Mouse (Mus musculus): ENCODE measurements around the gene Ikzf3. TPM values are rescaled to one million over a fixed set of nuclear protein-coding genes. Genes with fewer than 3 reads are reported as not detected.

Gene Ikzf3
- total RNA-seq (2014; fragmentation: Nextera tagmentation) (3.1 and 12.1 TPM in 2 replicates), total RNA-seq (2017) (0.46 and 1.9 TPM in 2 replicates)

DNA sequence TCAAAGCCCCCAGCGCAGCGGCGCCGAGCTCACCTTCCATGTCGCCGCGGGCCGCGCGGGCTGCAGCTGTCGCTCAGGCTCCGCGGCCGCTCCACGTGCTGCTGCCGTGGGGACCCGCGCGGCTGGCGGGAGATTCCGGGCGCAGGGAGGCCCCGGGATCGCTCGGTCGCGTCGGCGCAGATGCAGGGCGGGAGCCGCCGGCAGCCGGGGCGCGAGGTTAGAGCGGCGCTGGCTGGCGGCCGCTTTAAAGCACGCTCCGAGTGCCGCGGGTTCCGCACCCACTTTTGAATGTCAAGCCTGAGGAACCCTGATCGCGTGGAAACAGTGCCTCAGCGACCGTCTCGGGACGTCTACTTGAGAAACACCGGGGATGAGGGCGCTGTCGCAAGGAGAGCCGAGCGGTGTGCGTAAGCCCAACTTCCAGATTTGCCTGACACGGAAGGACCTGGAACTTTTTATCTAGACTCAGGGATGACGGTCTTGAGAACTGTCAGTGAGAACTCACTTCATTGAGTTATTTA is at the start of gene Ikzf3:
Ikzf3 (minus strand) TSS at position 321 of the 521 bp plus-strand sequence.
- ATAC-seq (replicated peaks; ENCODE audit: low FRiP score, low TSS enrichment, poor library complexity, severe bottlenecking), result no peak

DNA sequence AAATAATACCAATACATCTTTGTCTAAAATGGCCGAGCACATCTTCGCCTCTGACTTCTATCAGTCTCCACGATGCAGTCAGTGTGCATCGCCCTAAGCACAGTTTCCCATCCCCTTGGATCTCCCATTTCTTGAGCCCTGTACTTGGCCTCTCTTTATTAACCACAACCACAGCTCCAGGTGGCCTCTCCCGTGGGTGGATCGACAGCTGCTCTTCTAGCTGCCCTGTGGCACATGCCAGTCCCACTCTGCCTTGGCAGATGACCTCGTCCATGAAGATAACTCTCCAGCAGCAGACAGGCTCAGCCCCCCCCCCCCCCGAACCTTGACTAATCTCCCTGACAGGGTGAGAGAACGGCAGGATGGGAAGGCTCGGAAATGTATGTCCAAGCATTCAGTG is 49.6 kb upstream of the Ikzf3 start:
- ATAC-seq (replicated peaks; ENCODE audit: low FRiP score, low TSS enrichment, poor library complexity, severe bottlenecking), result no peak

DNA sequence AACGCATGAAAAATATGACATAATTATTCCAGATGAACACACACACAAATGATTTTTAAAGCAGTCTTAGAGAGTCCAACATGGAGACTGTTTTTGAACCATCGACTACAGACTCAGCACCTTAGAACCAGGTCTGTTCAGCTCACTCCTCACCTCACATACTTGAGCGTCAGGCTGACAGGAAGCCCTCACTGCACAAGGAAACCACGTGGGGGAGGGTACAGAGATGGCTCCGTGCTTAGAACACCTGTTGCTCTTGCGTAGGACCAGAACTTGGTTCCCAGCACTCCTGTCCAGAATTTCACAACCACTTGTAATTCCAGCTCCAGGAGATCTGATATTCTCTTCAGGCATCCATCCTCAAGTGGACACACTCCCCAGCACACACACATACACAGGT is 49.2 kb upstream of the Ikzf3 start:
- ATAC-seq (replicated peaks; ENCODE audit: low FRiP score, low TSS enrichment, poor library complexity, severe bottlenecking), result no peak

DNA sequence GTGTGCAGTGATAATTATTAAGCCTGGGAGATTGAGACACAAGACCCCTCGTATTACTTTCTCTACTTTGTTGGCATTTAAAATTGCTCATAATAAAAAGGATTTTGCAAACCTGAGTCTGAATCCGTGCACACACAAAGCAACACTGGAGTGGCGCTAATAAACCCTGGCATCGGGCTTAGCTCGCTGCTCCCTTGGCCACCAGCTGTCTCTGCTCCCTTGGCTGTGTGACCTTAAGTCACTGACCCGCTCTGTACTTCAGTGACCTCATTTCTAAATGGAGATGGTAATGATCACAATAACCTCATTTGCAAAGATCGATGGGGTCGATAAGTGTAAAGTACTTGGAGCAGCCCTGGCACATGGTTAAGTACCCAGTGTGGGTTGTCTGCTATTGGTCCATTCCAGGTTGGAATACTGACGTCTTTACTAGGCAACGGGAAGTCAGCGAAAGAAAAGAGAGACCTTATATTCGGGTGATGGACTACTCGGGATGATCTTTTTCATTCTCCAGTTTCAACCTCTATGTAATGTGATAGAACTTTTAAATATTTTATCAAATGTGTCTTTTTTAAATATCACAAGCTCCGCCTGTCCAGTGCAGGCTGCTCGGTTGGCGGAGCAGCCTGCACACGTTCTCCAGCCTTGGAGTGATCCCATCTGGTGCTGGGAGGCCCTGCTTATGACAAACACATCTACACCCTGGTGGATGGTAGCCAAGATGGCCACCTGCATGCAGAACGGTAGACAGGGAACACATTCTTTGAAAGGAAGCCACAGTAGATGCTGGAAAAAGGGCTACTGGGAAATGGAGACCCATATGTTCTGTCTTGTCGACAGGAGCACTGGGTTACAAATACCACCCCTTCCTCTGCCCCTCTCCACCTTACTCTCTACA is 45.0 kb upstream of the Ikzf3 start:
- ATAC-seq (replicated peaks; ENCODE audit: low FRiP score, low TSS enrichment, poor library complexity, severe bottlenecking), result no peak

DNA sequence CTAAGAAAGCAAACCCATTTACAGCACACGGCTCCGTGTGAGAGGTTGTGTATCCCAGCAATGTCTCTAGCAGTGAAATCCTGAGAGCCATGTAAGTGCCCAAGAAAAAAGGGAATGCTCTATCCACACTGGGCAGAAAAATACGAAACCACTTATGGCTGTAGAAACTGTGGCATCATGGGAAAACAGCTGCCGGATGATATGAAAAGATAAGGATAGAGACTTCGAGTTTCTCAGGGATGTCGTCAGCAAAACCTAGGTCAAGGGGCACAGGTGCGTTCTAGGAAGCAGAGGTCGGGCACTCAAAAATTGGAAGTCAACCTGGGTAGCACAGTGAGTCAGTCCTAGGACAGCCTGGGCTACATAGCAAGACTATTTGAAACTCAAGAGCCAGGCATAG is 43.5 kb upstream of the Ikzf3 start:
- ATAC-seq (replicated peaks; ENCODE audit: low FRiP score, low TSS enrichment, poor library complexity, severe bottlenecking), result no peak

DNA sequence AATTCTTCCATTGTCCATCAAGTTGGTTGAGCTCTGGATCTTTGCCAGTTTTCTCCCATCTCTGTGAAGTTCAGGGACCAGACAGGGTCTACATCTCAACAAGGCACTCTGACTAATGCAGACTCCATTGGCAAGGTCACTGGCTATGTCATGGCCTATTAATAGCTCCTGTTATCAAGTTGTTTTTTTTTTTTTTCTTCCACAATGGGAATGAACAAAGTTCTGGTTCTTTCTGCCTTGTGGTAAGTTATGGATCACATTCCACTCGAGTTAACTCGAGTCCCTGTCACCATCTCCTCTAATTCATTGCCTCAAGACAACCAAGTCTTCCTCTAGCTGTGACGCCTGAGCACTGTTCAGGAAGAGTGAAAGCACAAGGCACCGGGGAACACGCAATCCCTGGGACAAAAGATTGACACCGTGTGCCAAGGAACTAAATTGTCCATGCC is 43.0 kb upstream of the Ikzf3 start:
- ATAC-seq (replicated peaks; ENCODE audit: low FRiP score, low TSS enrichment, poor library complexity, severe bottlenecking), result no peak

DNA sequence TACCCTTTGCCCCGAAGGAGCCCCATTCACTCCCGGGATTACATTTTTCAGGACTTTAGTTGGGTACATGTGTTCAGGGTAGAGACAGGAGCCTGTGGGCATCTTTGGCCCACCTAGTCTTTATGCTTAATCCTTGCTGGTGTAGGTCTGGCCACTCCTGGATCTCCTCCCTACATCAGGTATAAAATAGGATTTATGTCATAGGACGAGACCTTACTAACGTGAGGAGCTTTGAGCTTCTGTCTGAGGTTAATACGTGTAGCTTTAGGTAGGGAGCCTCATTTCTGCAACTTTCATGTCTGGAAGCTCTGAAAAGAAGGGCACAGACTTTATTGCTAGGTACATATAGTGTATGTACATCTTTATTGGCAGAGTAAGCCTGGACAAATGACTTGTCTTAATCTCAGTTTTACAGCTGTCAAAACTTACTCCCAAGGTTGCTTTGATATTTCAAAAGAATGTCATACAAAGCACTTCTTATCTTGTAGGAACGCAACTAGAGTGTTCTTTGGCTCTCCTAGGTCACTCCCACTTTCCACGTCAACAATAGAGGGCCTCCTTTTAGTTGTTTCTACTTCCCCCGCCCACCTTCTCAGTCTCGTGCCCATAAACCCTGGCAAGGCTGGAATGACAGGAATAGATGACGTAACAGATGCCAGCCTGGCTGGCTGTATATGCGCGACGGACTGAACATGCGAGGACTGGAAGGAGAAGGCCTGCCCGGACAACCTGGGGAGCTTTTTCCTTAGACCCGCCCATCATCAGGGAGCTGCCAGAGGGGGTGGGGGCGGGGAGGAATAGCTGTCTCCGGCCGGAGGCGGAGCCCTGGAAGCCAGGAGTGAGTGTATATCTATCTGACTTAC is 42.1 kb upstream of the Ikzf3 start:
- peak; percentile 79 for ATAC-seq (replicated peaks; ENCODE audit: low FRiP score, low TSS enrichment, poor library complexity, severe bottlenecking)

DNA sequence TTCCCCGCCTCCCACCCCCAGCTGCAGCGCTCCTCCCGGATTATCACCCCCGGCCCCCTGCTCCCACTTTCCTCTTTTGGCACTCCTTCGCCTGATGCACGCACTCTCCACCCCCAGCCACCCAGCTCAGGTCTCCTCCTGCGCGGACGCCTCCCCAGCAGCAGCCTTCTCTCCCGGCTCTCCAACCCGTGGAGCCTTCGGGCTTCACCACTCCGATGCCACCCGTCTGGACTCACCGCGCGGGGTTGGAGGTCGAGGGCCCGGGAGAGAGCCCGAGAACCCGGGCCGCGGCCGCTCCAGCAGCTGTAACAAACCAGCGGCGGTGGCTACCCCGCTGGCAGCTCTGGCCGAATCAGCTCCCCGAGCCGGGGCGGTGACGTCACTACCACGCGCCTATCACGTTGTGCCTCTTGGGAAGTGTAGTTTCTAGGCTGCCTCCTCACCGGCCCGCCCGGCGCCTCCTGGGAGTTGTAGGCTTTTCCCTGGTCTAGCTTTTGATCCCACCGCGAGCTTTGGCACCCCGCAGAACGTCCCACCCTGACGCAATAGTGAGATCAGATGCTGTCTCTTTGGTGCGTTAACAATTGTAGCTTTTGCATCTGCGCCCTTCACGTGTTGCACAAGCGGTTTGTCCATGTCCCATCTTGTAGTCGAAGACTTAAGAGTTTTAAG is 41.2 kb upstream of the Ikzf3 start, which contains the start of gene Ormdl3:
Ormdl3 (minus strand) TSS at position 477 of the 672 bp plus-strand sequence.
- ATAC-seq (replicated peaks; ENCODE audit: low FRiP score, low TSS enrichment, poor library complexity, severe bottlenecking), result peak; percentile 63

DNA sequence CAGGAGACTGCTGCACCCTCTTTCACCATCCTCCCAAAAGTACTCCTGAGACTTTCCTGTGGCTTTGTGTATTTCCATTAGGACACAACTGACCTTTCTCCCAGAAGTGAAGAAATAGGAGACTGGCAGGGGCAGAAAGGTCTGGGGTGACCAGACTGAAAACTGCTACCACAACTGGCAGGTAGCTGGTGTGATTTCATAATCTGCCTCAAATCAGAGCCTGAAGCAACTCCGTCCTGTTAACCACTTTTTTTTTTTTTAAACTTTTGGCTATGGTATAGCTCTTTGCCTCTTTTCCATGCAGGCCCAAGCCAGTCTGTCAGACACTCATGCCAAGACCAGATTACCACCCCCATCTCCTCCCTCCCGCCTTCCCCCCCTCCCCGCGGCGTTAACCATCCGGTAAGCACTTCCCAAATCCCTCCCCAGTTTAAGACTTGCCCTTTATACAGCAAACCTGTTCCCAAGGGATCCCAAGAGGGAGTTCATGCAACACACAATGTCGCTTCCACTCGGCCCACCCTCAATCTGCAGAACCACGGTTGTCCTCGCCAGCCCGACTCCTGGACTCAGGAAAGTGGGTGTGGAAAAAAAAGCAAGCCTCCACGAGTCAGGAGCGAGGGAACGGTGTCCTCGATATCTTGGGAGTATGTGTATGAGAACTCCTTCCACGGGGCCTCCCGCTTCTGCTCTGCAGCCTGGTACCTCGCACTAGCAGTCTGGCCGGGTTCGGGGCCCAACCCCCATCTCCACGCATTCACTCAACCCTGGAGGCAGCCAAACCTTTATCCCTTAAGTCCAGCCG is 40.5 kb upstream of the Ikzf3 start:
- ATAC-seq (replicated peaks; ENCODE audit: low FRiP score, low TSS enrichment, poor library complexity, severe bottlenecking), result no peak

DNA sequence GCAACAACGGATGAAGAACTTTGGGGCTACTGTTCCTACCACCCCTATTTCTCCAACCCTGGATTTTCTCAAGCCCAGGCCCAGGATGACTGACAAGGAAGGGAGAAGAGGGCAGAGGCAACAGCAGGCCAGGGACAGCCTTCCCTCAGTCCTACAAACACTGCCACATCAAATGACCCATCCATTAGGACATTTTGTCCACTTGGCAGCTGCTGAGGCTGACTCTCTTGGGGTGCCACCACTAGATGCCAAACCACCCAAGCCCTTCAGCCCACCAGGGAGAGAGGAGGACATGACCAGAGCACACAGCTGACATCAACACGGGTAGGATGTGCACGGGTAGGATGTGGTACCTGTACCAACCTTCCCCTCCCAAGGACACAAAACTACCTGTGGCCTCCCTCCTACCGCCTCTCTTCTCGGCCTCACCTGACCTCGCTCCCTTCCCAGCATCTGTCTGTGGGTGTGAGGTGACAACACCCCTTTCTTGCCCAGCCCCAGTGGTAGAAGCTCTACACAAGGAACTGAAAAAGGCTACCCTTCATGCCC is 38.9 kb upstream of the Ikzf3 start:
- no peak for ATAC-seq (replicated peaks; ENCODE audit: low FRiP score, low TSS enrichment, poor library complexity, severe bottlenecking)

DNA sequence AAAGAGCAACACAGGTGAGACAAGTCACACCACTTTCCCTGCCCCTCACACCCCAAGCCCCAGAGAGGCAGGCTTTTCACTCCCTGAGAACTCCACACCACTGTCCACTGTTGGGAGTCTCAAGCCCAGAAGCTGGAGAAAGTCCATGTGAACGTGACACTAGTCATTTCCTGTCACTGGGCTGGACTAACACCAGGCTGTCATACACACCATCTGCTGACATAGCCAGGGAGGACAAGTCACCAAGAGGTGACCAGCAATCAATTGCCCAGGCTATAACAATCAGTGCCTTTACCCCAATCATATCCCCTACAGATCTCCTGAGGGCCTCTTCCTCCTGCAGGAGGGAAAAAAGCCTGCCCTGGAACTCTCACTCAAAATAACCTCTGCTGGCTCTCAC is 38.3 kb upstream of the Ikzf3 start:
- no peak for ATAC-seq (replicated peaks; ENCODE audit: low FRiP score, low TSS enrichment, poor library complexity, severe bottlenecking)

DNA sequence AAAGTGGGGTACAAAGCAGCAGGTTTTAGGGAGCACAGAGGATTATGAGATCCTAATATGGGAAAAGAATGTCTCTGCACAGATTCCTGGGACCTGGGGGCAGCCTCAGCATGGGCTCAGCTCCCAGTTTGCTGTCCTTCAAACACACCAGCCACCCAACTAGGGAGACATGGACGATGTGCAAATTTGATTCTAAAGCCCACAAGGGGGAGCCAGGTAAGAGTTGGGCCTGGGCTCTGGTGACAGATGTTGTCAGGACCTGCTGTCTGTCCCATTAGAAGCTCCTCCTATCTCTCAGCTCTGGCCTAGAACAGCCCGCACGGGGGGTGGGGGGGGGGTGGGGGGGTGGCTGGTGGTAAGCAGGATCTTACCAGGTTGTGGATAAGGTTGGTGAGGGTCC is 37.7 kb upstream of the Ikzf3 start:
- ATAC-seq (replicated peaks; ENCODE audit: low FRiP score, low TSS enrichment, poor library complexity, severe bottlenecking), result no peak

DNA sequence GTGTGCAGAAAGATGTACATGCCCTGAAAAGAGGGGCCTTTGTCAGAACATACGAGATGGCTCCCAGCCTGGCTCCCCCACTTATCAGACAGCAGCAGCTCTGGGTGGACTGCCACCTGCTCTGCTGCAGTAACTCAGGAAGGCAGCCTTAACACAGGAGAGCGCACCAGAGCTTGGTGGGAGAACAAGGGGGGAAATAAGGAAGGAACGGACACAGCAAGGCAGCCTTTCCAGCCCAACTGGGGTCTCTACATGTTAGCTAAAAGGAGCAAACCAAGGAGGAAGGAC is 37.4 kb upstream of the Ikzf3 start:
- peak; percentile 48 for ATAC-seq (replicated peaks; ENCODE audit: low FRiP score, low TSS enrichment, poor library complexity, severe bottlenecking)

DNA sequence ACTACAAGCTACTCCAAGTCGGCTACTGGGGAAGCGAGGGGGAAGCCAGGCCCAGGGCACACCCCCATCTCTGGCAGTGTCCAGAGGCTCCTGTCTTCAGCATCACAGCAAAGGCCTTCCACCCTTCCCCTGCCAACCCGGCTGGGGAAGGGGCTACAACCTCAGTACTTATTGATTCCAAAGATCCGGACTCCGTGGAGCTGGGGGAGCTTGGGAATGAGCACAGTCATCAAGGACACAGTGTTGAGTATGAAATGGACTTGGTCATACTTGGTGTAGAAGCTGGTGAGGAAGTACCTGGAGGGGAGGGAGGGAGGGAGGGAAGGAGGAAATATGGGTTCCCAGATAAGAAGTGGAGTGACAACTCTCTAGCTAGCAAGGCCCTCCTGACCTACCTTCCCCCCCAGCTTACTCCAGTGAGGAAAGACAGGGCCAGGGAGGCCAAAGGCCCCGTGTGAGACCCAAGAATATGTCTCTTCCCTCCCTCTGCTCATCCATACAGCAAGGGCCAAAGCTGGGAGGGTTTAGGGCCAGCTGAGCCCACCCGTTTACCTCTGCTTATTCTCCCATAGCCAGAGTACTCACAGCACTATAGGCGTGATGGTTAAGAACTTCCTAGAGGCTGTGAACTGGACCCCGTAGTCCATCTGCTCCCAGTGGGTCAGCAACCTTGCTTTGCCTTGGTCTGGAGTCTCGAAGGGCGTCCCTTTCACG is 36.9 kb upstream of the Ikzf3 start:
- ATAC-seq (replicated peaks; ENCODE audit: low FRiP score, low TSS enrichment, poor library complexity, severe bottlenecking), result peak; percentile 20; the same call in 1 of the 2 replicates

DNA sequence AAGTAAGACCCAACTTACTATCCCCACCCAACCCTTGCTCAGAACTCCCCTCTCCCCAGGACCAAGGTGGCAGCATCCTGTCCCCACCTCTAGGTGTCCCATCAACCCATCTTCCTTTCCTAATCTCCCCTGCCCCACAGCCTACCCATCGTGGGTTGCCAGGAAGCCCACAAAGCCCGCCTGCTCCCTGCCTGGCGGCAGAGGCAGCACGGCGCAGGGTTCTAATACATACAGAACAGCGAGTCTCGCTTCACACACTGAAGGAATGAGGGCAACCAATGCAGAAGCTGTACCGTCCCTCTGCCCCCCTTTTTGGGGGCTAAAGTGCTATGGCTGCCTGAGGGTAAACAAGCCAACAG is 36.2 kb upstream of the Ikzf3 start:
- ATAC-seq (replicated peaks; ENCODE audit: low FRiP score, low TSS enrichment, poor library complexity, severe bottlenecking), result peak; percentile 24

DNA sequence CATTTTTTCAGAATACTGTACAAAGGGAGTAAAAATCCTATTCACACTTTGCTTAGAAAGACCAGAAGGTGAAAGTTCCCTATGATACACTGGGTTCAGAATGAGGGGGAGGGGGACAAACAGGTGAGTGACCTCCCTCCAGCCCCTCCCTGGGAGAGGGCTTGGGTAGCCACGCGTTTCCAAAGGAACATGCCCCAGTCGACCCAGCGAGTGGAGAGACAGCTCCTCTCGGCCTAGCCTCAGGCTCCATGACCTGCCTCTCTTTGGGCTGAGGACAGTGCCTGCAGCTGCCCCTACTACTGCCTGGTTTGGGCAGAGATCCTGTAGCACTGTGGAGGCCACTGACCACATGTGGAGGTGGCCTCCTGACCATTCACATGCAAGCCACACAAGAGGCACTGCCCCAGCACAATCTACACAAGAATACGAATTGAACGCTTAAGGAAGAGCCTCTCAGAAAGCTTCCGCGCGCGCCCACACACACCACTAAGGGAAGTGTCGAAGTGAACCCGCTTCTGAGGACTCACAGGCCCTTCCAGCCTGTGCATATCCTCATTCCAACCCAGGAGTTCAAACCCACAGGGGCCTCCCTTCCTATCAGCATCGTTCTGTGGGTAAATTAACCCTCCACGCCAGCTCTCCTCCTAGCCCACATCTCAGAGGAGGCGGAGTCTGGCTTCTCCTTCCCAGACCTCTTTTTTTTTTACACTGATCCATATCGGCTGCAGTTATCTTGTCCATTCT is 35.6 kb upstream of the Ikzf3 start:
- peak; percentile 34 for ATAC-seq (replicated peaks; ENCODE audit: low FRiP score, low TSS enrichment, poor library complexity, severe bottlenecking)

DNA sequence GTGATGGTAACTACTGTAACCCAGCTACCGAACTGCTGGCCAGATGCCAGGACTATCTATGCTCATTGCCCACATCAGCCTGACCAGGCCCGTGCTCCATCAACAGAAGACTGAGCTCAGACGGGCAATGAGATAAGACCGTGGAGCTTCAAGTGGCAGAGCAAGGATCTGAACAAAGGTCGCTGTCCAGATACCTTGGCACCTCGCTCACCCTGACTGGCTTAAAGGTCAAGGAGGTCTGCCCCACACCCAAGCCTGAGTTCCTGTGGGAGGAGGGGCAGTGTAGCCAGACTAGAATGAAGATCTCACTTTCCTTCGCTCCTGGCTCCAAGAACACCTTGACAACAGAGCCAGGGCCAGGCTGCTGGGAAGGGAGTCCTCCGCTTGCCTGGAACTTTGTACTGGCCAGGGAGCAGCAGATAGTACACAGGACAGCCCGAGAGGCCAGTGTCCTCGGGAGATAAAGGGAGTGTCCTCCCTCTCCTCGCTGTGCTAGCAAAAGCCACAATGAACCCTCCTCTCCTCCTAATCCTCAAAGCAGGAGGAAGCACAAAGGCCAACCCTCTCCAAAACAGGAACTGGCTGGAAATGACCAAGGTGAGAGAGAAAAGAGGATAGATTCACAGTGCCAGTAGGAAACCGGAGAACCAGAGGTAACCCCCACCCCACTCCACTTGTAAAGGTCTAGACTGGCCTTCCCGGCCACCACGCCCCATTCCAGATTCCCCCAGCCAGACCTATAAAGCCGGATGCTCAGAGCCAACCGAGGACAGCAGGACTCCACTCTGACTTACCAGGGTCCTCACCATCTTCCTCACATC is 34.7 kb upstream of the Ikzf3 start:
- ATAC-seq (replicated peaks; ENCODE audit: low FRiP score, low TSS enrichment, poor library complexity, severe bottlenecking), result peak; percentile 48
